Mouse (Mus musculus) heart, embryonic 10.5 days (tissue): ENCODE results near the gene Cpne5. TPM values are rescaled to one million over a fixed set of nuclear protein-coding genes. Genes with fewer than 3 reads are reported as not detected.
"Not testable (repeated sequence)": the region's sequence is repeated elsewhere in the genome, so short reads cannot be mapped to it uniquely, and the experiment has no call there.

Source experiments
- DNase-seq: peaks from one replicate; pipeline ENCODE4 v3.0.0-alpha.2; 2017; ENCODE audit warnings: low spot score
- H3K27ac ChIP-seq: fragments of 300-500 bp; sonication (generic); 2 replicates; pipeline ENCODE4 v1.5.1; 2016; ENCODE audit warnings: mild to moderate bottlenecking
- H3K27me3 ChIP-seq: fragments of 300-500 bp; sonication (generic); 2 replicates; pipeline ENCODE4 v1.6.1; 2016; ENCODE audit warnings: mild to moderate bottlenecking; ENCODE audit not compliant: poor library complexity, insufficient read depth, severe bottlenecking
- H3K36me3 ChIP-seq: fragments of 300-500 bp; sonication (generic); 2 replicates; pipeline ENCODE4 v1.6.1; 2016; ENCODE audit warnings: mild to moderate bottlenecking, moderate library complexity
- H3K4me1 ChIP-seq: fragments of 300-500 bp; sonication (generic); 2 replicates; pipeline ENCODE4 v1.6.1; 2016; ENCODE audit warnings: mild to moderate bottlenecking
- H3K4me3 ChIP-seq: fragments of 300-500 bp; sonication (generic); 2 replicates; pipeline ENCODE4 v1.5.1; 2016; ENCODE audit warnings: mild to moderate bottlenecking, moderate library complexity
- H3K9me3 ChIP-seq: fragments of 300-500 bp; sonication (generic); 2 replicates; pipeline ENCODE4 v1.6.1; 2016; ENCODE audit warnings: mild to moderate bottlenecking, moderate library complexity
- WGBS: fragments of 180-500 bp; shearing (Covaris S2); methylation state at CpG from one replicate; pipeline ENCODE4 v1.1.7; 2016; 5-methylcytosine and 5-hydroxymethylcytosine counted together
- polyA plus RNA-seq: library from polyadenylated mRNA; unstranded; fragments of >200 nt; fragmentation: Nextera tagmentation; extraction: Ambion mirVana; gene quantifications from 2 replicates; pipeline ENCODE4 v1.2.1, GENCODE M21; 2016

Cpne5 gene
- polyA plus RNA-seq, 1 experiment from 2014 or later: 18.0 TPM

- Histone ChIP-seq H3K4me1 (peaks cover 15% of the 10 kb centered on the region), H3K27me3 (no peaks in the 10 kb centered on the region; the same call in none of the 2 replicates), H3K27ac (no peak overlapping the region), H3K4me3 (no peak overlapping the region), H3K9me3 (no peaks in the 10 kb centered on the region), H3K36me3 (no peaks in the 10 kb centered on the region)
- DNase-seq: no peak
- 46% methylated on average over 5 of the region's 5 CpGs for WGBS
Measured at GRCm38 (mm10) chr17:29135066-29135465, 102.9 kb downstream of the Cpne5 start.

GRCm38 (mm10) chr17:29129341-29129740, 108.6 kb downstream of the Cpne5 start:
- H3K27me3 ChIP-seq: no peaks in the 10 kb centered on the region
- H3K4me1 ChIP-seq: peaks cover 11% of the 10 kb centered on the region
- WGBS: 67% methylated on average over 5 of the region's 5 CpGs
- no peak overlapping the region for H3K4me3 ChIP-seq
- no peaks in the 10 kb centered on the region for H3K36me3 ChIP-seq
- H3K9me3 ChIP-seq: no peaks in the 10 kb centered on the region
- no peak overlapping the region for H3K27ac ChIP-seq
- DNase-seq: no peak

- Histone ChIP-seq H3K27me3 (no peaks in the 10 kb centered on the region), H3K36me3 (no peaks in the 10 kb centered on the region), H3K4me3 (no peak overlapping the region), H3K27ac (no peak overlapping the region), H3K4me1 (peaks cover 6% of the 10 kb centered on the region; the same call in 1 of the 2 replicates), H3K9me3 (no peaks in the 10 kb centered on the region)
- 88% methylated on average over 3 of the region's 3 CpGs for WGBS
- DNase-seq: no peak
Measured at GRCm38 (mm10) chr17:29126561-29126960, 111.4 kb downstream of the Cpne5 start.

GRCm38 (mm10) chr17:29123578-29124174, 114.3 kb downstream of the Cpne5 start:
- no peak for DNase-seq
- Histone ChIP-seq H3K36me3 (no peaks in the 10 kb centered on the region), H3K4me1 (peaks cover 12% of the 10 kb centered on the region), H3K27me3 (no peaks in the 10 kb centered on the region), H3K27ac (no peak overlapping the region), H3K4me3 (no peak overlapping the region), H3K9me3 (no peaks in the 10 kb centered on the region)
- WGBS: 71% methylated on average over 6 of the region's 6 CpGs

- H3K27me3 ChIP-seq: no peaks in the 10 kb centered on the region
- no peak overlapping the region for H3K4me3 ChIP-seq
- peaks cover 12% of the 10 kb centered on the region for H3K4me1 ChIP-seq
- H3K9me3 ChIP-seq: no peaks in the 10 kb centered on the region
- 79% methylated on average over 6 of the region's 6 CpGs for WGBS
- no peaks in the 10 kb centered on the region for H3K36me3 ChIP-seq
- no peak overlapping the region for H3K27ac ChIP-seq
- no peak for DNase-seq
Measured at GRCm38 (mm10) chr17:29122817-29123216, 115.2 kb downstream of the Cpne5 start.

GRCm38 (mm10) chr17:29120666-29121065, 117.3 kb downstream of the Cpne5 start:
- Histone ChIP-seq H3K9me3 (no peaks in the 10 kb centered on the region), H3K4me3 (no peak overlapping the region), H3K27me3 (no peaks in the 10 kb centered on the region), H3K4me1 (peaks cover 12% of the 10 kb centered on the region), H3K27ac (no peak overlapping the region), H3K36me3 (no peaks in the 10 kb centered on the region)
- 65% methylated on average over 12 of the region's 12 CpGs for WGBS
- DNase-seq: no peak

GRCm38 (mm10) chr17:29118057-29118456, 119.9 kb downstream of the Cpne5 start:
- whole genome bisulfite sequencing: 68% methylated on average over 5 of the region's 5 CpGs
- peaks cover 9% of the 10 kb centered on the region for H3K4me1 ChIP-seq
- no peak overlapping the region for H3K4me3 ChIP-seq
- H3K27me3 ChIP-seq: no peaks in the 10 kb centered on the region
- no peaks in the 10 kb centered on the region for H3K36me3 ChIP-seq
- no peaks in the 10 kb centered on the region for H3K9me3 ChIP-seq
- no peak overlapping the region for H3K27ac ChIP-seq
- no peak for DNase-seq

GRCm38 (mm10) chr17:29117006-29117648, 120.8 kb downstream of the Cpne5 start:
- H3K27me3 ChIP-seq: no peaks in the 10 kb centered on the region
- H3K9me3 ChIP-seq: no peaks in the 10 kb centered on the region
- peaks cover 9% of the 10 kb centered on the region for H3K4me1 ChIP-seq
- no peaks in the 10 kb centered on the region for H3K36me3 ChIP-seq
- no peak overlapping the region for H3K27ac ChIP-seq
- no peak overlapping the region for H3K4me3 ChIP-seq
- 64% methylated on average over 8 of the region's 8 CpGs for WGBS
- no peak for DNase-seq

- no peak for DNase-seq
- Histone ChIP-seq H3K36me3 (no peaks in the 10 kb centered on the region), H3K9me3 (no peaks in the 10 kb centered on the region), H3K4me3 (no peak overlapping the region), H3K4me1 (peaks cover 9% of the 10 kb centered on the region), H3K27ac (no peak overlapping the region), H3K27me3 (no peaks in the 10 kb centered on the region)
- 76% methylated on average over 12 of the region's 12 CpGs for WGBS
Measured at GRCm38 (mm10) chr17:29116023-29116422, 121.9 kb downstream of the Cpne5 start.

GRCm38 (mm10) chr17:29113591-29114352, 124.2 kb downstream of the Cpne5 start, which contains the start of gene Rab44:
Gene Rab44 (plus strand): TSS chr17:29114145.
- DNase-seq: no peak
- 83% methylated on average over 13 of the region's 13 CpGs for WGBS

GRCm38 (mm10) chr17:29111332-29111731, 126.6 kb downstream of the Cpne5 start:
- no peaks in the 10 kb centered on the region for H3K27me3 ChIP-seq
- no peak overlapping the region for H3K27ac ChIP-seq
- H3K4me3 ChIP-seq: no peak overlapping the region
- no peaks in the 10 kb centered on the region for H3K9me3 ChIP-seq
- no peak for DNase-seq
- WGBS: 74% methylated on average over 5 of the region's 5 CpGs
- H3K36me3 ChIP-seq: no peaks in the 10 kb centered on the region
- peaks cover 3% of the 10 kb centered on the region; the same call in 1 of the 2 replicates for H3K4me1 ChIP-seq

More at GRCm38 (mm10) chr17:29113591-29114352, 124.2 kb downstream of the Cpne5 start, which contains the start of gene Rab44:
- Histone ChIP-seq H3K27me3 (no peaks in the 10 kb centered on the region), H3K4me3 (no peak within 1 kb of the TSS), H3K9me3 (no peaks in the 10 kb centered on the region), H3K27ac (no peak within 1 kb of the TSS; the same call in 1 of the 2 replicates), H3K4me1 (peaks cover 3% of the 10 kb centered on the region; the same call in 1 of the 2 replicates), H3K36me3 (no peaks in the 10 kb centered on the region)

GRCm38 (mm10) chr17:29110356-29110755, 127.6 kb downstream of the Cpne5 start:
- DNase-seq, H3K27me3 ChIP-seq, H3K4me3 ChIP-seq, H3K9me3 ChIP-seq, H3K4me1 ChIP-seq, H3K27ac ChIP-seq, H3K36me3 ChIP-seq: not testable (repeated sequence)
- WGBS: 75% methylated on average over 6 of the region's 6 CpGs
